Mouse (Mus musculus): ENCODE data around the gene Trip13. TPM values are rescaled to one million over a fixed set of nuclear protein-coding genes. Genes with fewer than 3 reads are reported as not detected.

Gene Trip13
- polyA plus RNA-seq, 1 experiment from 2014 or later, result 32.2 TPM

Small RNAs within 50 kb of the gene (microRNA-seq; reads per million reads assigned to microRNA genes)
- gene Gm25197, result not detected

Other genes with a start within 250 kb of the Trip13 start
- gene Slc6a19, start 232.9 kb downstream of the Trip13 start, polyA plus RNA-seq (2015; fragmentation: Nextera tagmentation; extraction: Ambion mirVana), result 24.9 and 40.5 TPM in 2 replicates
- 28.7 and 31.7 TPM in 2 replicates for gene Slc12a7, start 204.7 kb downstream of the Trip13 start, polyA plus RNA-seq (2015; fragmentation: Nextera tagmentation; extraction: Ambion mirVana)
- gene Nkd2, start 90.2 kb downstream of the Trip13 start, polyA plus RNA-seq (2015; fragmentation: Nextera tagmentation; extraction: Ambion mirVana), result 4.1 and 4.2 TPM in 2 replicates
- 35.7 and 37.4 TPM in 2 replicates for gene Brd9, start within 50 bp of the Trip13 start, polyA plus RNA-seq (2015; fragmentation: Nextera tagmentation; extraction: Ambion mirVana)
- gene Zdhhc11, start 26.1 kb upstream of the Trip13 start, polyA plus RNA-seq (2015; fragmentation: Nextera tagmentation; extraction: Ambion mirVana), result not detected in 2 replicates
- gene Tppp, start 71.6 kb upstream of the Trip13 start, polyA plus RNA-seq (2015; fragmentation: Nextera tagmentation; extraction: Ambion mirVana), result 2.7 and 3.2 TPM in 2 replicates
- gene Cep72, start 124.5 kb upstream of the Trip13 start, polyA plus RNA-seq (2015; fragmentation: Nextera tagmentation; extraction: Ambion mirVana), result 9.9 and 12.7 TPM in 2 replicates
- 8.5 and 10.3 TPM in 2 replicates for gene Slc9a3, start 183.7 kb upstream of the Trip13 start, polyA plus RNA-seq (2015; fragmentation: Nextera tagmentation; extraction: Ambion mirVana)